Mouse (Mus musculus) liver, postnatal 0 days (tissue): ENCODE measurements at regions not wholly inside any gene's neighbourhood (a gene's known extent, or its start where the extent isn't known, plus 50 kb on each side); places are given as distances from the start of the nearest gene placed in this dataset.

Experiments
- ATAC-seq: fragments of 200-750 bp; cut with Nextera tagmentation; 2 replicates; pipeline ENCODE4 v1.8.0; 2017; ENCODE audit warnings: mild to moderate bottlenecking, moderate library complexity
- DNase-seq: peaks from one replicate; pipeline ENCODE4 v3.0.0-alpha.2; 2016
- H3K27ac ChIP-seq: fragments of 300-500 bp; sonication (generic); 2 replicates; pipeline ENCODE4 v1.5.1; 2014; ENCODE audit warnings: antibody characterized with exemption, moderate library complexity, mild to moderate bottlenecking, low read depth
- H3K27me3 ChIP-seq: fragments of 300-500 bp; sonication (generic); 2 replicates; pipeline ENCODE4 v1.6.1; 2014; ENCODE audit warnings: low read length, control low read depth, mixed read lengths; ENCODE audit not compliant: insufficient read depth
- H3K36me3 ChIP-seq: fragments of 300-500 bp; sonication (generic); replicated peaks from 2 replicates; pipeline ENCODE4 v1.6.1; 2014; ENCODE audit warnings: mild to moderate bottlenecking, control low read depth, low read length, moderate library complexity, mixed read lengths; ENCODE audit not compliant: insufficient read depth
- H3K4me1 ChIP-seq: fragments of 300-500 bp; sonication (generic); 2 replicates; pipeline ENCODE4 v1.6.1; 2014; ENCODE audit warnings: antibody characterized with exemption, mild to moderate bottlenecking, control low read depth; ENCODE audit not compliant: insufficient read depth
- H3K4me2 ChIP-seq: fragments of 300-500 bp; sonication (generic); 2 replicates; pipeline ENCODE4 v1.6.1; 2014; ENCODE audit warnings: low read depth, mild to moderate bottlenecking, low read length, moderate library complexity, mixed read lengths
- H3K4me3 ChIP-seq: fragments of 300-500 bp; sonication (generic); 2 replicates; pipeline ENCODE4 v1.5.1; 2014; ENCODE audit warnings: low read depth, low read length
- H3K9ac ChIP-seq: fragments of 300-500 bp; sonication (generic); replicated peaks from 2 replicates; pipeline ENCODE4 v1.6.1; 2014; ENCODE audit warnings: mild to moderate bottlenecking, moderate library complexity
- H3K9me3 ChIP-seq: fragments of 300-500 bp; sonication (generic); 2 replicates; pipeline ENCODE4 v1.6.1; 2016; ENCODE audit warnings: mild to moderate bottlenecking, control low read depth, low read length, mixed read lengths
- CTCF ChIP-seq: sonication (generic); IDR thresholded peaks from 2 replicates; pipeline ENCODE4 v1.5.1; 2016; ENCODE audit warnings: antibody characterized with exemption, low read depth
- EP300 ChIP-seq: IDR thresholded peaks from 2 replicates; pipeline ENCODE4 v1.6.1; 2016; ENCODE audit warnings: antibody characterized with exemption, low read depth, mild to moderate bottlenecking
- WGBS: fragments of 180-500 bp; shearing (Covaris S2); extraction: QIAGEN DNeasy Blood & Tissue Kit; methylation state at CpG from one replicate; pipeline ENCODE4 v1.1.7; 2014; ENCODE audit not compliant: insufficient replicate concordance; 5-methylcytosine and 5-hydroxymethylcytosine counted together

DNA sequence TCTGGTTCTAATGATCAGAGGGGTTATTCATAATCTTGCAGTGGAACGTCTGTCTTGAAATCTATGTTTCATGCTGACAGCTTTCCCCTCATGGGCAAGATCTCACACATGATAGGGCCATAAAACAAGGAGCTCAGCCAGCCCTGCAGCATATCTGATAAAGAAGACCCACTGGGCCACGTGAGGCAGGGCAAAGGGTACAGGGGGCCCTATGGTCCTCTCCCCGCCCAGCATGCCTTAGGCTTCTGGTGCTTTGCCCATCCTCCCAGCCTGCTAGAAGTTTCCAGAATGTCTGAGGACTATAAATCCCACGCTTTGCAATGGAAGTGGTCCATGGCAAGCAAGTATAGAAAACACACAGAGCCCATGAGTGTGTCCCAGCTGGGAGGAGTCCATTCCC, 110.9 kb upstream of the Sdk2 start:
- H3K4me2 ChIP-seq: no peak overlapping the region
- H3K4me1 ChIP-seq: peaks cover 9% of the 10 kb centered on the region
- no peaks in the 10 kb centered on the region for H3K27me3 ChIP-seq
- WGBS: 65% methylated on average over 4 of the region's 4 CpGs
- TF ChIP-seq EP300: no peak
- no peak for TF ChIP-seq CTCF
- no peaks in the 10 kb centered on the region for H3K36me3 ChIP-seq
- H3K4me3 ChIP-seq: no peak overlapping the region
- H3K9me3 ChIP-seq: no peaks in the 10 kb centered on the region
- ATAC-seq (no peak), DNase-seq (no peak)
- H3K9ac ChIP-seq: no peak overlapping the region
- no peak overlapping the region for H3K27ac ChIP-seq

GRCm38 (mm10) chr11:114177281-114177680, 110.4 kb upstream of the Sdk2 start:
- no peak overlapping the region for H3K27ac ChIP-seq
- no peaks in the 10 kb centered on the region for H3K27me3 ChIP-seq
- no peak overlapping the region for H3K9ac ChIP-seq
- DNase-seq (no peak), ATAC-seq (no peak)
- no peaks in the 10 kb centered on the region for H3K9me3 ChIP-seq
- TF ChIP-seq CTCF (no peak), EP300 (no peak)
- WGBS: 86% methylated on average over 1 of the region's 1 CpGs
- H3K36me3 ChIP-seq: no peaks in the 10 kb centered on the region
- peaks cover 9% of the 10 kb centered on the region for H3K4me1 ChIP-seq
- H3K4me3 ChIP-seq: no peak overlapping the region
- no peak overlapping the region for H3K4me2 ChIP-seq

- DNase-seq: peak; percentile 51
- ATAC-seq: peak; percentile 76
- TF ChIP-seq CTCF (no peak), EP300 (no peak)
Observed at GRCm38 (mm10) chr11:114176671-114177212, 109.9 kb upstream of the Sdk2 start.

GRCm38 (mm10) chr11:114175437-114176131, 108.7 kb upstream of the Sdk2 start:
- peaks cover 9% of the 10 kb centered on the region for H3K4me1 ChIP-seq
- WGBS: 55% methylated on average over 23 of the region's 23 CpGs
- H3K27me3 ChIP-seq: no peaks in the 10 kb centered on the region
- no peaks in the 10 kb centered on the region for H3K36me3 ChIP-seq
- no peak overlapping the region for H3K4me2 ChIP-seq
- no peak for ATAC-seq
- no peak for DNase-seq
- H3K4me3 ChIP-seq: no peak overlapping the region
- no peaks in the 10 kb centered on the region for H3K9me3 ChIP-seq
- TF ChIP-seq EP300: no peak
- TF ChIP-seq CTCF: no peak
- H3K27ac ChIP-seq: no peak overlapping the region
- no peak overlapping the region for H3K9ac ChIP-seq

More at GRCm38 (mm10) chr11:114176671-114177212, 109.9 kb upstream of the Sdk2 start:
- Histone ChIP-seq H3K9me3 (no peaks in the 10 kb centered on the region), H3K4me2 (no peak overlapping the region), H3K36me3 (no peaks in the 10 kb centered on the region), H3K4me1 (peaks cover 9% of the 10 kb centered on the region), H3K27me3 (no peaks in the 10 kb centered on the region), H3K4me3 (no peak overlapping the region), H3K9ac (no peak overlapping the region; the same call in 1 of the 2 replicates), H3K27ac (no peak overlapping the region)
- WGBS: 66% methylated on average over 4 of the region's 4 CpGs

DNA sequence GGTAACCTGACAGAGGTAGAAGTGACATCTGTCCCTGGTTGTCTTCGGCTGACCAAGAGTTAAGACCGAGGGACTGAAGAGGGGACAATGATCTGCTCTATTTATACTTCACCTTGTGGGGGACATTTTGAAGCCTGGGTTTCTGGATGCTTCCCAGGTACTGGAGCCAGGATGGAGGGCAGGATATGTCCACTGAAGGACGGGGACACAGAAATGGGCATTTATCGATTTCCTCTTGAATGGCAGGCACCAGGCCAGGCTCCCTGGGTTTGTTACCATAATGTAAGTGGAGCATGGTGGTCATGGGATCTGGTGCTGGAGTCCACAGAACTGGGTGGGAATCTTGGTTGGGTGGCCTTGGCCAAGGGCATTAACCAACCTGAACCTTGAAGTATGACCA, 108.0 kb upstream of the Sdk2 start:
- no peaks in the 10 kb centered on the region for H3K36me3 ChIP-seq
- peaks cover 9% of the 10 kb centered on the region for H3K4me1 ChIP-seq
- 74% methylated on average over 4 of the region's 4 CpGs for WGBS
- no peaks in the 10 kb centered on the region for H3K9me3 ChIP-seq
- no peak overlapping the region for H3K9ac ChIP-seq
- H3K27me3 ChIP-seq: no peaks in the 10 kb centered on the region
- no peak overlapping the region for H3K4me3 ChIP-seq
- TF ChIP-seq EP300 (no peak), CTCF (no peak)
- DNase-seq (no peak), ATAC-seq (no peak)
- H3K4me2 ChIP-seq: no peak overlapping the region
- no peak overlapping the region for H3K27ac ChIP-seq

- WGBS: 72% methylated on average over 13 of the region's 13 CpGs
- Histone ChIP-seq H3K9me3 (no peaks in the 10 kb centered on the region), H3K4me2 (no peak overlapping the region), H3K36me3 (no peaks in the 10 kb centered on the region), H3K27ac (no peak overlapping the region), H3K4me3 (no peak overlapping the region), H3K4me1 (no peaks in the 10 kb centered on the region), H3K9ac (no peak overlapping the region), H3K27me3 (0 out of 2 replicates have a peak, but pooled peaks cover 2% of the 10 kb centered on the region)
- no peak for DNase-seq
- TF ChIP-seq CTCF: 0 out of 2 replicates have a peak, but pooled peaks have one; percentile 8
- TF ChIP-seq EP300: no peak
- no peak for ATAC-seq
Observed at GRCm38 (mm10) chr11:114168231-114168661, 101.4 kb upstream of the Sdk2 start.
